Mouse (Mus musculus): Measurements from ENCODE around the gene Iqgap2. TPM values are rescaled to one million over a fixed set of nuclear protein-coding genes. Genes with fewer than 3 reads are reported as not detected.

Iqgap2 gene
- polyA plus RNA-seq, 2 experiments = 10.5 to 12.7 TPM

GRCm38 (mm10) chr13:95584898-95585297 lies 306.8 kb downstream of the Iqgap2 start:
- H3K27me3 ChIP-seq (ENCODE audit: control insufficient read depth, insufficient read depth, low read length) = no peaks in the 10 kb centered on the region
- H3K4me1 ChIP-seq (ENCODE audit: control insufficient read depth, insufficient read depth, low read length) = peaks cover 4% of the 10 kb centered on the region; the same call in 1 of the 2 replicates
- no peak overlapping the region for H3K4me3 ChIP-seq (replicated peaks; ENCODE audit: low read length)
- ATAC-seq (ENCODE audit: low FRiP score, low read depth) (no peak), DNase-seq (ENCODE audit: low spot score) (no peak)
- no peak overlapping the region for H3K27ac ChIP-seq (replicated peaks; ENCODE audit: low read depth, low read length)
- no peak overlapping the region for H3K9ac ChIP-seq (ENCODE audit: low read depth, low read length, severe bottlenecking)
- H3K36me3 ChIP-seq (ENCODE audit: control insufficient read depth, insufficient read depth, low read length) = no peaks in the 10 kb centered on the region
- H3K4me2 ChIP-seq (replicated peaks; ENCODE audit: low read depth, low read length, severe bottlenecking) = no peak overlapping the region
- H3K9me3 ChIP-seq (ENCODE audit: control insufficient read depth, low read length) = no peaks in the 10 kb centered on the region
- WGBS = 81% methylated on average over 5 of the region's 5 CpGs
- TF ChIP-seq POLR2A (IDR thresholded peaks at IDR 0.05; ENCODE audit: borderline replicate concordance, extremely low read depth, insufficient read depth, insufficient read length) = no peak

- WGBS = 67% methylated on average over 19 of the region's 19 CpGs
- no peak for TF ChIP-seq POLR2A (IDR thresholded peaks at IDR 0.05; ENCODE audit: borderline replicate concordance, extremely low read depth, insufficient read depth, insufficient read length)
- no peak for DNase-seq (ENCODE audit: low spot score)
Observed at GRCm38 (mm10) chr13:95583237-95584189, 308.2 kb downstream of the Iqgap2 start.

GRCm38 (mm10) chr13:95581850-95582249 lies 309.9 kb downstream of the Iqgap2 start:
- no peak overlapping the region for H3K9ac ChIP-seq (ENCODE audit: low read depth, low read length, severe bottlenecking)
- H3K4me2 ChIP-seq (replicated peaks; ENCODE audit: low read depth, low read length, severe bottlenecking) = no peak overlapping the region
- WGBS = 14% methylated on average over 1 of the region's 1 CpGs
- ATAC-seq (ENCODE audit: low FRiP score, low read depth) = no peak
- H3K4me3 ChIP-seq (replicated peaks; ENCODE audit: low read length) = no peak overlapping the region
- no peak overlapping the region for H3K27ac ChIP-seq (replicated peaks; ENCODE audit: low read depth, low read length)
- no peak for DNase-seq (ENCODE audit: low spot score)
- TF ChIP-seq POLR2A (IDR thresholded peaks at IDR 0.05; ENCODE audit: borderline replicate concordance, extremely low read depth, insufficient read depth, insufficient read length) = no peak
- no peaks in the 10 kb centered on the region for H3K9me3 ChIP-seq (ENCODE audit: control insufficient read depth, low read length)
- no peaks in the 10 kb centered on the region for H3K27me3 ChIP-seq (ENCODE audit: control insufficient read depth, insufficient read depth, low read length)
- no peaks in the 10 kb centered on the region for H3K36me3 ChIP-seq (ENCODE audit: control insufficient read depth, insufficient read depth, low read length)
- H3K4me1 ChIP-seq (ENCODE audit: control insufficient read depth, insufficient read depth, low read length) = peaks cover 4% of the 10 kb centered on the region; the same call in 1 of the 2 replicates

More at GRCm38 (mm10) chr13:95583237-95584189, 308.2 kb downstream of the Iqgap2 start:
- peaks cover 4% of the 10 kb centered on the region; the same call in 1 of the 2 replicates for H3K4me1 ChIP-seq (ENCODE audit: control insufficient read depth, insufficient read depth, low read length)
- no peak overlapping the region for H3K27ac ChIP-seq (replicated peaks; ENCODE audit: low read depth, low read length)
- no peaks in the 10 kb centered on the region for H3K9me3 ChIP-seq (ENCODE audit: control insufficient read depth, low read length)
- H3K27me3 ChIP-seq (ENCODE audit: control insufficient read depth, insufficient read depth, low read length) = no peaks in the 10 kb centered on the region
- H3K36me3 ChIP-seq (ENCODE audit: control insufficient read depth, insufficient read depth, low read length) = no peaks in the 10 kb centered on the region
- H3K9ac ChIP-seq (ENCODE audit: low read depth, low read length, severe bottlenecking) = no peak overlapping the region
- ATAC-seq (ENCODE audit: low FRiP score, low read depth) = no peak
- H3K4me2 ChIP-seq (replicated peaks; ENCODE audit: low read depth, low read length, severe bottlenecking) = no peak overlapping the region
- no peak overlapping the region for H3K4me3 ChIP-seq (replicated peaks; ENCODE audit: low read length)

GRCm38 (mm10) chr13:95578016-95578697 lies 313.6 kb downstream of the Iqgap2 start:
- H3K4me3 ChIP-seq (replicated peaks; ENCODE audit: low read length) = no peak overlapping the region
- DNase-seq (ENCODE audit: low spot score) = no peak
- H3K27me3 ChIP-seq (ENCODE audit: control insufficient read depth, insufficient read depth, low read length) = no peaks in the 10 kb centered on the region
- no peak overlapping the region for H3K4me2 ChIP-seq (replicated peaks; ENCODE audit: low read depth, low read length, severe bottlenecking)
- no peak overlapping the region for H3K9ac ChIP-seq (ENCODE audit: low read depth, low read length, severe bottlenecking)
- H3K4me1 ChIP-seq (ENCODE audit: control insufficient read depth, insufficient read depth, low read length) = no peaks in the 10 kb centered on the region
- WGBS = 87% methylated on average over 5 of the region's 5 CpGs
- no peak for ATAC-seq (ENCODE audit: low FRiP score, low read depth)
- no peaks in the 10 kb centered on the region for H3K36me3 ChIP-seq (ENCODE audit: control insufficient read depth, insufficient read depth, low read length)
- no peaks in the 10 kb centered on the region for H3K9me3 ChIP-seq (ENCODE audit: control insufficient read depth, low read length)
- H3K27ac ChIP-seq (replicated peaks; ENCODE audit: low read depth, low read length) = no peak overlapping the region
- TF ChIP-seq POLR2A (IDR thresholded peaks at IDR 0.05; ENCODE audit: borderline replicate concordance, extremely low read depth, insufficient read depth, insufficient read length) = no peak

Other genes starting within 250 kb of the Iqgap2 start
- 0.16 and 0.46 TPM in 2 replicates for gene F2rl2, start 195.1 kb downstream of the Iqgap2 start, polyA plus RNA-seq (2012; rRNA removed)
- 0.21 and 0.33 TPM in 2 replicates for gene F2rl2, start 195.1 kb downstream of the Iqgap2 start, polyA plus RNA-seq (2014; fragmentation: Nextera tagmentation; extraction: Ambion mirVana)
- 1.4 and 1.8 TPM in 2 replicates for gene Gm20075, start 189.5 kb upstream of the Iqgap2 start, polyA plus RNA-seq (2012; rRNA removed)
- 24.9 and 26.2 TPM in 2 replicates for gene Gm20075, start 189.5 kb upstream of the Iqgap2 start, polyA plus RNA-seq (2014; fragmentation: Nextera tagmentation; extraction: Ambion mirVana)
- gene Gm17190, start 190.1 kb upstream of the Iqgap2 start, polyA plus RNA-seq (2012; rRNA removed) = not detected in 2 replicates
- not detected in 2 replicates for gene Gm17190, start 190.1 kb upstream of the Iqgap2 start, polyA plus RNA-seq (2014; fragmentation: Nextera tagmentation; extraction: Ambion mirVana)
- gene Sv2c, start 240.7 kb upstream of the Iqgap2 start, polyA plus RNA-seq (2012; rRNA removed) = 1.3 TPM in 2 replicates
- gene Sv2c, start 240.7 kb upstream of the Iqgap2 start, polyA plus RNA-seq (2014; fragmentation: Nextera tagmentation; extraction: Ambion mirVana) = 1.5 and 1.9 TPM in 2 replicates